Mouse (Mus musculus) left cerebral cortex, adult 6 months (tissue): ENCODE data around the gene Nfatc2. TPM values are rescaled to one million over a fixed set of nuclear protein-coding genes. Genes with fewer than 3 reads are reported as not detected.

Experiments
- long read RNA-seq, 2 experiments: library from polyadenylated mRNA; unstranded; transcript quantifications; one replicate each; pipeline ENCODE4 v2.0.0; 2019 to 2020
- polyA plus RNA-seq: library from polyadenylated mRNA; unstranded; fragments of <200 nt; fragmentation: Nextera tagmentation; gene quantifications from 2 replicates; pipeline ENCODE4 v1.2.3, GENCODE M21; 2021

The Nfatc2 gene
- polyA plus RNA-seq, result 4.2 and 5.8 TPM in 2 replicates
- long read RNA-seq, experiment 1, transcript Nfatc2-203 (7 exons, 2,727 nt), result major isoform, 18 of 28 reads
- long read RNA-seq, experiment 1, partial matches to known transcripts, result 3 of 28 reads
- long read RNA-seq, experiment 1, other reads (novel, unspliced or antisense), result 5 of 28 reads
- long read RNA-seq, experiment 2, partial matches to known transcripts, result 0 of 4 reads
- long read RNA-seq, experiment 2, other reads (novel, unspliced or antisense), result 1 of 4 reads

GRCm38 (mm10) chr2:168601491-168602386 lies at the start of gene Nfatc2:
Gene Nfatc2 (minus strand): TSS chr2:168601657.

Other genes with a start within 250 kb of the Nfatc2 start
- 72.2 and 90.9 TPM in 2 replicates for gene Atp9a, start 140.8 kb upstream of the Nfatc2 start, polyA plus RNA-seq
- gene Sall4, start 166.3 kb upstream of the Nfatc2 start, polyA plus RNA-seq, result 0.10 TPM in 1 of 2 replicates, not detected in the other